Mouse (Mus musculus): ENCODE measurements at regions not wholly inside any gene's neighbourhood (a gene's known extent, or its start where the extent isn't known, plus 50 kb on each side); places are given as distances from the start of the nearest gene placed in this dataset.

DNA sequence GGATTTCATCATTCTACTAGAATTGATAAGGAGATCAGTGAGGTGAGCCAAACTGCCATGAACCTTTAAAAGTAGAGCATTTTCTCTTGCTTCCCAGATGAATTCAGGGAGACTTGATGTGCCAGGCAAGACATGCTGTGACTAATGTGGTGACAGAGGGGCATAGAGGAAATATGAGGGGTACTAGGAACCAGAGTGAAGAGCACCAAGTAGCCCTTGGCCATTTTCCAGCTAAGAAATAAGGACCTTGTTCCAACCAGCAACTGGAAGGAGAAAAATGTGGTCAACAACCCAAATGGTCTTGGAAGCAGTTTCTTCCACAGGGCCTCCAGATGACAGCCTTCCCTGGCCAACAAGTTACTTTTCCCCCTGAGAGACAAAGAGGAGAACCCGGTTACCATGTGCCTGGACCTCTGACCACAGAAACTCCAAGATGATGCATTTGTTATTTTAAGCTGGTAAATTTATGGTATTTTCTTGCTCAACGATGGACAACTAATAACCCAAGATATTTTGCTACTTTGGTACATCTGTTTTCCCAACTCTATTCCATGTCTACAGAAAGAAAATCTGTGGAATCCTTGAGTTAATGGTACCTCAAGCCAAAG lies 351.8 kb downstream of the Osr1 start:
- CTCF ChIA-PET = no interaction called here

DNA sequence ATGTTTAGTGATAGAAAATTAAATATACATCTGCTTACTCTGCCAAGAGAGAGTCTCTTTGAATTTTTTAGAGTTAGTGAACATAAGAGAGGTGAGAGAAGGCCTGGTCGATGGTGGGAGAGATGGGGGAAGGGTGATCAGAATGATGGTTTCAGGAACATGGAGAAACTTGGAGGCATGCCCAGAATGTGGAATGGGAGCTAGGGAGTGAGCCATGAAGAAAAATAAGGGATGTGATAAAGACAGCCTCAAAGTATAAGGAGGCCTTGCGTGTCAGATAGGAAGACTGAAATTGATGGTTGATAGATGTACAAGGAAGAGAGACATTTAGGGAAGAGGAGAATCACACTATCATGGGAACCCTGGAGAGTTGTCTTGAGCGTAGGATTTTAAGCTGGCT lies 354.6 kb downstream of the Osr1 start:
- CTCF ChIA-PET = no interaction called here

GRCm38 (mm10) chr12:9934158-9934557 lies 364.2 kb downstream of the Osr1 start:
- CTCF ChIA-PET = interaction anchor here (0.6 kb wide), 1 partner anchor 26 kb away, joined by 3 read pairs; no protein-coding TSS in a partner anchor

- CTCF ChIA-PET = no interaction called here
Measured at GRCm38 (mm10) chr12:9941357-9941756, 371.4 kb downstream of the Osr1 start.

DNA sequence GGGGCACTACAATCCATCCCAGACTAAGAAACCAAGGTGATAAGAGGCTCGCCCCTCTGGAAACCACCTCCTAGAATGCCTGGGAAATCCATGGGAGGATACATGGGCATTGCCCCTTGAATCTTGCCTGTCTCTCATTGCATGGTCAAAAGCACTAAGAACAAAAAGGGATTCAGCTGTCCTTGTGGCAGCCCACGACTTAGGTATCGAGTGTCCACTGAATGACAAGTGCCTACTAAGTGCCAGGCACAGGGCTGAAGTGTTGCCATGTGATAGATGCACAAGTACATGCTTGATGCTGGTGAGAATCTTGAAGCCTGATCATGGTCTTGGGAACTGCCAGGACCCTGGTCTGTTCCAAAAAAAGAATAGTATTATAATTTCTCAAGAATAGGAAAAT lies 371.9 kb downstream of the Osr1 start:
- CTCF ChIA-PET = no interaction called here

DNA sequence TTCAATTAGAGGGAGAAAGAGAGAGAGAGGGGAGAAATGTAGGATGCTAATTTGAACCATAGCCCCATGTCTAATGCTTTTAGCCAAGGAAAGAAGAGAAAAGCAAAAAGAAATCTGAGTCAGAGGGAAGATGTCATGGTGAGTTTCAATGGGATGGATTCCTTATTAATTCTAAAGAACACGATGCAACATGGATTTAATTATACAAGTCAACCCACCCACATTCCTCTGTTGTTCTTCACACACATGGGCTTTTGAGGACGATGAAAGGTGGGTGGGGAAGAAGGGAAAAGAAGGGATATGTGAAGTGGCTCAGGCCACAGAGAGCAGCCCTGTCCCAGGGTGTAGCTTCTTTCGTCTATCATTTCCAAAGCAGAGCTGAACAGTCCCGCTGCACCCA lies 378.9 kb downstream of the Osr1 start:
- CTCF ChIA-PET = no interaction called here

- CTCF ChIA-PET = no interaction called here
Measured at GRCm38 (mm10) chr12:9952372-9952771, 382.5 kb downstream of the Osr1 start.

- CTCF ChIA-PET = no interaction called here
Measured at GRCm38 (mm10) chr12:9954178-9954888, 384.4 kb downstream of the Osr1 start.

GRCm38 (mm10) chr12:9969390-9969789 lies 399.5 kb downstream of the Osr1 start:
- CTCF ChIA-PET = no interaction called here

GRCm38 (mm10) chr12:9970771-9971170 lies 399.0 kb upstream of the Nt5c1b start:
- CTCF ChIA-PET = no interaction called here

DNA sequence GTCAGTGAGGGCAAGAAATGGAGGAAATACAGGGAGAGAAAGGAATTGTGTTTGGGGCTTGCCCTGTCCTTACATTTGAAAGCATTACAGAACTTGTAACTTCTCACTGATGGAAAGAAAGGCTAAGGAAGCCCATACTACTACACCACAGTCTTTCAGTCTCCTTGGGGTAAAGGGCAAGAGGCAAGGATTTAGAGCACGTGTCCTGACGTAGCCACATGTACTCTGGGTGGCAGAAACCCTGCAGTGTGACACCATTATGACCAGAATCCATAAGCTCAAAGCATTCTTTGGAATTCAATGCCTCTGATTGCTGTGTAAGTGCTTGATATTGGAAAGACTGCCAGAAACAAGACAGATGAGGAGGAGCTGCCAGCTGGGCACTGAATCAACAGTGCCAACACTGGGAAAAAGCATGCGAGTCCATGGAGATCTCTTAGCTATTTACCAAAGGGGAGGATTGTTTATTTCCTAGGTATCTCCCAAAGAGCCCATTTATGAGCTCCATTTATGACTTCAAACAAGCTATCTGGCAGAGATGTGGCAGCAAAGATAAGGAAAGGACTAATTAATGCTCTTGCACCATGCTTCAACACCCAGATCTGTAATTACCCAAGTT lies 391.2 kb upstream of the Nt5c1b start:
- CTCF ChIA-PET = no interaction called here

DNA sequence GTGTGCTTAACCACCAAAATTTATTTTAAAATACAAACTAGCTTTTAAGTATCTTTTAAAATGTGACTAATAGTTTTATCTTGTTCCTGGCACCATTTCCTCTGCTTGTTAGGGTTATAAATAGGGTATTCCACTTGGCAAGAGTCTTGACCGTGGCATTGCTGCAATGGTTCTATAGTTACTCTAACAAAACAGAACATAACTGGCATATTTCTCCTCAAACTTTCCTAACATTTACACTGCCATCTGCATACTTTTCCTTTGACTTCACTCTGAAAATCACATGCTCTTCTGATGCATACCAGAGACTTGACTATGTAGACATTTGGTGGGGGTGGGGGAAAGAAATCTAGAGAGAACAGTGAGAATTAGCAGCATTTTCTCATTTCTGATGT lies 390.7 kb upstream of the Nt5c1b start:
- CTCF ChIA-PET = no interaction called here

DNA sequence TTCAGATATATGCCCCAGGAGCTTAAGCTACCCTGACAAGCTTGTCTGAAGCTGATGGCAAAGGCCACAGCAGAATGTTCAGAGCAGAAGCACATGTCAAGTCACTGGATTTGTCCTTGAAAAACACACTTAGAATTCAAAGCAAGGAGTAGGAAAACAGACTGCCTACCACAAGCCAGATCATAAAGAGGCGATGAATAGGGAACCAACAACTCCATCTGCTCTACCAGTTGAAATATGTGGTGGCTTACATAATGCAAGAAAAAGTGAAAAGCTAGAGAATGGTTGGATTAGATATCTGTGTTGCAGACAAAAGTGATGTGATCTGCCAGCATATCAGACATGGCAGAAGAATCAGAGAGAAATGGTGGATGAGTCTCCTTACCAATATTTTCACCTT lies 378.5 kb upstream of the Nt5c1b start:
- CTCF ChIA-PET = no interaction called here

DNA sequence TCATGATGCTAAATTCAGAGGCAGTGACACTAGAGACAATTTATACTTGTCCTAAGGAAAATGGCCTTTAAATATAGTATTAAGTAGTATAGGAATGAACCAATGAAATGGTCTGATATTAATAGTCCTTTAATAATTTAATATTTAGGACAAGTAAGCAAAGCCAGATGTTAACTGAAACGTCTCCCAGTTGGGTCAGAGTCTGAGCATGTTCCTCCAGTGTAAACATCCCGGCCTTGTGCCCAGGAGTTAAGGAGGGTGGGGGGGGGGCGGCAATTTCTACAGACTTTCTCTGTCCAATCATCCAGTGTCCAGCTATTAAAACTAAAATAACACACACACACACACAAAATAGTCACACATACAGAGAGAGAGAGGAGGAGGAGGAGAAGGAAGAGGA lies 374.1 kb upstream of the Nt5c1b start:
- CTCF ChIA-PET = no interaction called here

GRCm38 (mm10) chr12:9996455-9997189 lies 373.2 kb upstream of the Nt5c1b start:
- CTCF ChIA-PET = no interaction called here

DNA sequence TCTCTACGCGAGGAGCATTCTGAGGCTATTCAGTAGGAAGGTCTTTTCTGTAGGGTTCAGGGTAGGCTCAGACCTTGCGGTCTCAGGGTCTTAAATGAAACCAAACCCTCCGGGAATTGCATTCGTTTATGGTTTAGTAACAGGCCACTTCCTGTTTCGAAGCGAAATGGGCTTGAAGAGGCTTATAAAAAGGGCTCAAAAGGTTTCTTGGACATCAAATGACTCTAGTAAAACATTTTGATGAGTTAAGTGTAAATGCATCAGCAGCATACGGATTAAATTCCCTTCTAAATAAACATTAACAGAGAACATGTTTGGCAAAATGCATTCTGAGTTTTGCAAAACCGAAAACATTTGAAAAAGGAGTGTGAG lies 372.6 kb upstream of the Nt5c1b start:
- CTCF ChIA-PET = no interaction called here

DNA sequence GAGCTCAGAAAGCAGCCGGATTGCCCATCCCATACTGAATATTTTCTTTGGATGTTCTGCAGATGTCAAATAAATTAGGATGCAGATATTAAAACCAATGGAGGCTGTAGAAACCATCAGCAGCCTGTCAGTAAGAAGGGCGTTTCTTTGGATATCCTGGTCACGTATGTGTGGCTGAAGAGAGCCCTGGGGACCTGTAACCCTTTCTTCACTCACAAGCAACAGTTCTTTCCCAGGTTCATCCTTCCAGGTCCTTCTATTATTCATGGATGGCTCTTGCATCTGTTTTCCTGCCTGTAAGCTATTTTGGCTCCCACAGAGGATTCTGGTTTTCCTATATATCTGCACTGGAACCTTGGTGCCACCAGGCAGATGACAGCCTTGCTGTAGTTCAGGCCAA lies 372.2 kb upstream of the Nt5c1b start:
- CTCF ChIA-PET = no interaction called here

- CTCF ChIA-PET = no interaction called here
Measured at GRCm38 (mm10) chr12:9999933-10000332, 369.8 kb upstream of the Nt5c1b start.

- CTCF ChIA-PET = interaction anchor here (0.6 kb wide), 1 partner anchor 900 kb away, joined by 3 read pairs; no protein-coding TSS in a partner anchor
Measured at GRCm38 (mm10) chr12:10008473-10008872, 361.3 kb upstream of the Nt5c1b start.

DNA sequence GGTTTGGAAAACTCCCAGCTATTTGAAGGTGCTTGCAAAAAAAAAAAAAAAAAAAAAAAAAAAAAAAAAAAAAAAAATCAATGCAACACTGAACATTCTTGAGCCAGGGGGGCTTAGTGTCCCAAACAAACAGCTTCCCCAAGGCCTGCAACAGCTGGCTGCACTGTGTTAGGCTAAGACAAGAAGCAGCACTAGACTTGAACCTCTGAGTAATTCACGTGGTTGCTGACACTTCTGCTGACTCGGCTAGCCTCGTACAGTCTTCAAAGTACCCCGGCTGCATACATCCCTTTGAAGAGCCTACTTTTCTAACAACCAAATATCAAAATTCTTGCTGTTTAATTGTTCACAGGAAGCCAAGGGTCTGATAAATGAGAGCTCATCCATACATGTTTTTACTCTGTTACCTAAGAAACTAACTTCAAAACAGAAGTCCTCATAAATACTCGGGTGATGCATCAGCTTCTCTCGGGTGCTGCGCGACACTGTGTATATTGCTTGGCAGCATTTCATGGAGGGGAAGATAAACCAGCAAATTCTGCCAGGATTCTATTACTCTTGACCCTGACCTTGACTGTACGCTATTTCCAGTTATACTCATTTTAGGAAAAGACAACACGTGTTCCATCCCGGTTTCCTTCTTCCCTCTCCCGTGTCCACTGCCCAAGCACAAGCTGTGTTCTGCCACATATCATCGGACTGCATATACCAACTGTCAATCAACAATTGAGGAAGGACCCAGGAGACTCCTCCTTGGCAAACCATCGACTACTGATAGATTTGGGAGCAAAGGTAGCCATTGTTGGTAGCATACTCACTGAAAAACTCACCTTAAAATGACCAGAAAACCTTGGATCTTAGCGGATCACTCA lies 352.8 kb upstream of the Nt5c1b start:
- CTCF ChIA-PET = no interaction called here

DNA sequence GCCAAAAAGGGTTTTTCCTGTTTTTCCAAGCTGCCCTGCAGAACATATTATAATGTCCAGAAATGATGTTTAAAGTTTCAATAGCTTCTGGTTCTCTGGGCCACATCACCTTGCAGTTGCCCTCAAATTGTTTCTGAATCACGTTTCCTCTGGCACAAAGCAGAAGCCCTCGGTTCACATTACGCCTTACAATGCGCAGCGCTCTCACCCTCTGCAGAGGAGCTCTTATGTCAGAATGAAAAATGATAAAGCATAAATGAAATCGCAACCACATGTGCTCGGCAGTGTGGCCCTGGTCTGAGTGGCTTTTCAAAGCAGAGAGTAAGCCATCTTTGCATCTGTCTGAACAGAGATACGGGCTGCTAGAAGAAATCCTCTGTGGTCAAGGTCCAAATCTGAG lies 334.3 kb upstream of the Nt5c1b start:
- CTCF ChIA-PET = interaction anchor here (0.7 kb wide), 1 partner anchor 37 kb away, joined by 4 read pairs; no protein-coding TSS in a partner anchor

DNA sequence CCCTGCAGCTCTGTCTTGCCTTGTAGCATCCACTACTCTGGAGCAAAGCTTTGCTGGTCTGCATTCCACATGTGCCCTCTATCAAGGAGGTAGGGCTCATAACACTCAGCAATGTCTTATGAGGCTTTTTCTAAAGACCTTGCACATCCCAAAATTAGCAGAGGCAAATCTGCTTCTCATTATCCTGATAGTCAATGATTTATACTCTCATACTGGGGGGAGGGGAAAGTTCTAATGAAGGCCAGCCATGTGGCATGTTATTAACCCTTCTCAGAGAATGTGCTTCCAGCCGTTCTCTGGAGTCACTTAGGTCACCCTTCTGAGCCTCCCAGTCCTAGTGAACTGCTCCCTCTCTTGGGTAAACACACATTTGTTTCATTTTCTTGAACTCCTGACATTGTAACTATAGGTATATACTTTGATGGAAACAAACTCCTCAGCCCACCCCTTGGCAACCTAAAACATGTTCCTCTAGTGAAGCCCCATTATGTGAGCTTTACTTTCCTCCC lies 307.7 kb upstream of the Nt5c1b start:
- CTCF ChIA-PET = no interaction called here
